Mouse (Mus musculus): ENCODE results near the gene Myo1d.

DNA sequence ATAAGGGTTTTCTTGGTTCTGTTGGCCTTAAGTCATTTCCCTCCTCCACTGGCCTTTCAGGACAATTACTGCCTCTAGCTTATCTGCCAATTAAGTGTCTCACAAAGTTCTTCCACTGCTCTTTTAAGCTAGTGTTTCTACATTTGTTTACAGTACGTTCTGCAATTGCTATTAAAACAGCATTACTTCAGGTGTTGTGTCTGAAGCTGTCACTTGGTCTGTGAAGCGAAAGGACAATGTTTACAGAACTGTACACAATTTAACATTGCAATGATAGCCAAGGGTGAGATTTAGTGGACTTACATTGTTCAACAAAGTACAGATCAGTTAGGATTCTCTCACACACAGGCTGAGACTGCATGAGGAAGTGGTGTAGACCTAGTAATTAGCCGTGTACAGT, 67.6 kb downstream of the Myo1d start:
- TF ChIP-seq CTCF (IDR thresholded peaks at IDR 0.05; ENCODE audit: low read depth) (no peak), EP300 (IDR thresholded peaks at IDR 0.05; ENCODE audit: low read depth) (no peak)

Measured in liver, embryonic 14.5 days (tissue).